Mouse (Mus musculus) bone marrow, adult 2 months (tissue): ENCODE data around the gene Lama5. TPM values are rescaled to one million over a fixed set of nuclear protein-coding genes. Genes with fewer than 3 reads are reported as not detected.

ENCODE experiments used
- H3K27ac ChIP-seq: fragments of 200-500 bp; 2 replicates; pipeline ENCODE4 v1.5.1; 2012; ENCODE audit warnings: low read depth, mild to moderate bottlenecking, control low read depth, inconsistent platforms, low read length; ENCODE audit not compliant: control insufficient read depth, poor library complexity, insufficient read depth
- H3K4me1 ChIP-seq: fragments of 200-500 bp; 2 replicates; pipeline ENCODE4 v1.6.1; 2011; ENCODE audit warnings: low read length; ENCODE audit not compliant: control insufficient read depth, insufficient read depth
- H3K4me3 ChIP-seq: fragments of 200-500 bp; replicated peaks from 2 replicates; pipeline ENCODE3; 2011; ENCODE audit warnings: mild to moderate bottlenecking, low read depth, low read length, control low read depth; ENCODE audit not compliant: control insufficient read depth
- CTCF ChIP-seq: fragments of 200-500 bp; IDR thresholded peaks from 2 replicates; pipeline ENCODE4 v1.5.1; 2011; ENCODE audit warnings: low read length, control low read depth; ENCODE audit not compliant: control insufficient read depth, insufficient read depth
- POLR2A ChIP-seq: fragments of 200-500 bp; IDR thresholded peaks from 2 replicates; pipeline ENCODE4 v1.6.1; 2011; ENCODE audit warnings: low read depth, mild to moderate bottlenecking, control low read depth, low read length, borderline replicate concordance; ENCODE audit not compliant: control insufficient read depth
- WGBS: fragments of 180-500 bp; shearing (Covaris S2); methylation state at CpG from one replicate; pipeline ENCODE4 v1.1.7; 2018; 5-methylcytosine and 5-hydroxymethylcytosine counted together
- polyA plus RNA-seq: library from polyadenylated mRNA; stranded (reverse); fragments of >200 nt; gene quantifications from 2 replicates; pipeline ENCODE4 v1.2.4, GENCODE M21; 2011; ENCODE audit warnings: low replicate concordance; ENCODE audit not compliant: missing spikeins, insufficient read depth, insufficient read length

The Lama5 gene
- polyA plus RNA-seq, 1 experiment = 1.5 TPM

DNA sequence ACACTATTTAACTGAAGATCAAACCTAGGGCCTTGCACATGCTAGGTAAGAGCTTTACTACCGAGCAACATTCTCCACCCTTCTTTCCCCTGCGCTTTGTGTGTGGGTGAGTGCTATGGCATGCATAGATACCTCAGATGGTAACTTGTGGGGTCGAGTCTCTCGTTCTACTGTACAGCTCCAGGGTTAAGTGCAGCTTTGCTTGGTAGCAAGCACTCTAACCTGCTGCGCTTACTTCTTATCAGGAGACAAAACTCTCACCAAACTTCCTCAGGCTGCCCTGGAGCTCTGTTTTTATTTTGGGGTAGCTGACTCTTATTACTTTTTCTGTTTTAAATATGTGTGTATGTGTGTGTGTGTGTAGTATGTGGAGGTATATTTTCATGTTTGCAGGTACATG is 90.2 kb downstream of the Lama5 start:
- TF ChIP-seq POLR2A (no peak), CTCF (no peak)
- WGBS = 49% methylated on average over 5 of the region's 5 CpGs
- Histone ChIP-seq H3K4me3 (no peak overlapping the region), H3K27ac (no peak overlapping the region), H3K4me1 (peaks cover 4% of the 10 kb centered on the region; the same call in 1 of the 2 replicates)

DNA sequence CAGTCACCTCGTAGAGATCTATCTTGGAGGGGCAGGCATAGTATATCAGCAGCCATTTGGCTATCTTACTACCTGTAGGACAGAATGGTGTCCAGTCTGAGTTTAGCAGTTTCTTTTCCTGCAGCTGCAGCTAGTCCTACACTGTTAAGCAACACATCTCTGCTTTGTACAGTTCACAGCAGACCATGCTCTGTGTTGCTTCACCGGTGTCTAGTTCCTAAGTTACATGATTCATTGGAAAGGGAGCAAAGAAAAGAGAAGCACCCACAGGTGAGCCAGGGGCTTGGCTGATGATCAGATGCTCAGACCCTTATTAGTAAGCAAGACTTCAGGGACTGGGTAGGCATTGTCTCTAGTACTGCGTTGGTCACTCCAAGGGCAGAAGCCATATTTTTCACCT is 91.7 kb downstream of the Lama5 start:
- Histone ChIP-seq H3K4me3 (no peak overlapping the region), H3K27ac (peak overlapping the region; percentile 50; the same call in 1 of the 2 replicates), H3K4me1 (peaks cover 4% of the 10 kb centered on the region; the same call in 1 of the 2 replicates)
- no peak for TF ChIP-seq CTCF
- TF ChIP-seq POLR2A = no peak
- 62% methylated on average over 3 of the region's 3 CpGs for WGBS

DNA sequence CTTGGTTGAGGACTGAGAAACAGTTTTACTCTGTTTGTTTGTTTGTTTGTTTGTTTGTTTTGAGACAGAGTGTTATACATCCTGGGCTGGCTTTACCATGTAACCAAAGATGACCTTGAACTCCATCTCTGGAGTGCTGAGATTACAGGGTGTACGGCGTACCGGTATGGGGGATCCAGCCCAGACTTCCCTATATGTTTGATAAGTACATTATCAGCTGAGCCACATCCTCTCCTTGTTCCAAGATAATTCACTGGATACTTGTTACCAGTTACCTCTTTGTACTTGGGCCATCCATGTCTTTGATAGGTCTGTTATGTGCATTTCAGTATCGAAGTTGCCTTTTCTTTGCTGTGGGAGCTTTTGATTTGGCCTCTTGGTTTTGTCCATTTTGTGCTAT is 92.4 kb downstream of the Lama5 start:
- WGBS = 63% methylated on average over 4 of the region's 4 CpGs

DNA sequence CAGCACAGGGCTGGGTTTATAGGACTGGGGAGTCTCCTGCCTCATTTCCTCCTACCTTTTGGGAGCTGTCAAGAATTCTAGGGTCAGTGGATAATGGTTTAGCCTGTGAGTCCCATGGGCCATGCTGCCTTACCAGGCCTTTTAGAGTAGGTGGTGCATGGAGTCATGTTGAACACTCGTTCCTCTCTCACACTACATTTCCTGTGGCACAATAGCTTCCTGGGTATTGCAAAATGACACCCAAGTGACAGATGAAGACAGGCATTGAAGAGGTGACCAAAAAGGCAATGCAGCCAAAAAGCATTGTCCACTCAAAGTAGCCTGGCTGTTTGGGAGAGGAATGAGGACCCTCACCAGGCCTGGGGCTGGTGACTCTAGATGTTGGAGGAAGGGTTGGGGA is 98.0 kb downstream of the Lama5 start:
- TF ChIP-seq CTCF (no peak), POLR2A (no peak)
- Histone ChIP-seq H3K27ac (peak overlapping the region; percentile 69), H3K4me1 (peaks cover 4% of the 10 kb centered on the region; the same call in 1 of the 2 replicates), H3K4me3 (no peak overlapping the region)
- WGBS = 19% methylated on average over 1 of the region's 1 CpGs

More for the DNA sequence above, 92.4 kb downstream of the Lama5 start:
- TF ChIP-seq POLR2A (no peak), CTCF (no peak)
- H3K4me3 ChIP-seq = no peak overlapping the region
- H3K4me1 ChIP-seq = peaks cover 4% of the 10 kb centered on the region; the same call in 1 of the 2 replicates
- no peak overlapping the region; the same call in 1 of the 2 replicates for H3K27ac ChIP-seq

Other genes with a start within 250 kb of the Lama5 start
- 14.0 and 22.9 TPM in 2 replicates for gene Taf4, start 249.2 kb downstream of the Lama5 start, polyA plus RNA-seq
- 19.9 and 37.9 TPM in 2 replicates for gene Lsm14b, start 200.9 kb downstream of the Lama5 start, polyA plus RNA-seq
- 81.3 and 149 TPM in 2 replicates for gene Psma7, start 183.4 kb downstream of the Lama5 start, polyA plus RNA-seq
- 1.4 and 1.9 TPM in 2 replicates for gene Ss18l1, start 183.3 kb downstream of the Lama5 start, polyA plus RNA-seq
- gene Mtg2, start 155.3 kb downstream of the Lama5 start, polyA plus RNA-seq = 3.5 and 8.2 TPM in 2 replicates
- gene Hrh3, start 121.4 kb downstream of the Lama5 start, polyA plus RNA-seq = not detected in 2 replicates
- gene Osbpl2, start 106.6 kb downstream of the Lama5 start, polyA plus RNA-seq = 10.2 and 14.2 TPM in 2 replicates
- 45.5 and 50.2 TPM in 2 replicates for gene Adrm1, start 54.4 kb downstream of the Lama5 start, polyA plus RNA-seq
- gene Rps21, start 31.5 kb upstream of the Lama5 start, polyA plus RNA-seq = 1,144 and 1,728 TPM in 2 replicates
- 12.2 and 16.3 TPM in 2 replicates for gene Cables2, start 47.6 kb upstream of the Lama5 start, polyA plus RNA-seq
- not detected in 2 replicates for gene Rbbp8nl, start 64.0 kb upstream of the Lama5 start, polyA plus RNA-seq
- not detected in 2 replicates for gene Gata5, start 108.8 kb upstream of the Lama5 start, polyA plus RNA-seq
- 5.5 and 15.6 TPM in 2 replicates for gene Slco4a1, start 230.4 kb upstream of the Lama5 start, polyA plus RNA-seq